ENCODE assay signal across 8 mouse cellular contexts in the genomic region with DNA sequence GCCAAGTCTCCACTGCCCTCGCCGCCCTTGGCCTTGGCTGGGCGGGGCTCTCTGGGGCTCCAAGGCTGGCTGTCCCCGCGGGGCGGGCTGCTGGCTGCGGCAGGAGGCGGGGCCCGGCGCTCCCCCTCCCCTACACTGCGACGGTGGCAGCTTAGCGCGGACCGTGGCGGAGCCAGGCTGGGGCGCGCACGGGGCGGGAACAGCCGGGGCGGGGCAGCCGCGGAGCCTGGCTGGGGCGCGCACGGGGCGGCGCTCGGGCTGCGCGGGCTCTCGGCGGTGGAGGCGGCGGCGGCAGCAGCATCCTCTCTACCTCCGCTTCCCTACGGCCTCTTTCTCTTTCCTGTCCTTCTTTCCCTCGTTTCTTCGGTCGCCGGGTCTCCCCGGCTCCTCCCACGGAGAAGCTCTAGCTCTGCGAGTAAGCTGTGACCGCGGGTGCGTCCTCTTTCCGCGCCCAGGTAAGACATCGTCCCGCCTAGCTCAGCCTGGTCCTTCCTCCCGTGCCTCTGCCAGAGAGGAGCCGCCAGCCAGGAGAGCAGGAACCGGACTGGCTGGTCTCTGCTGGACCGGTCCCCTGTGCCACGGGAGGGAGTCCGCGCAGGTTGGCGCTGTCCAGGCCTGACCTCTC. TPM values are rescaled to one million over a fixed set of nuclear protein-coding genes. Genes with fewer than 3 reads are reported as not detected.
DNase-seq lines count a peak whose midpoint lies in the region; ATAC-seq lines count a peak whose summit lies in the region.

A gene (plus strand): TSS at position 233 of the 625 bp plus-strand sequence.

- H3K4me2 ChIP-seq in hindbrain, embryonic 11.5 days (replicated peaks; ENCODE audit: low read depth, low read length), result peak within 1 kb of the TSS; percentile 52
- H3K4me2 ChIP-seq in lung, embryonic 15.5 days, result peak within 1 kb of the TSS; percentile 77

- no peaks in the 10 kb centered on the region for H3K9me3 ChIP-seq in hindbrain, embryonic 11.5 days (ENCODE audit: control insufficient read depth, low read length)
- no peaks in the 10 kb centered on the region for H3K9me3 ChIP-seq in lung, embryonic 15.5 days

- H3K9ac ChIP-seq in hindbrain, embryonic 11.5 days (ENCODE audit: low read depth, low read length), result peak within 1 kb of the TSS; percentile 60
- peak within 1 kb of the TSS; percentile 46 for H3K9ac ChIP-seq in lung, embryonic 15.5 days

- H3K4me1 ChIP-seq in hindbrain, embryonic 11.5 days (replicated peaks; ENCODE audit: control insufficient read depth, insufficient read depth, low read length), result no peaks in the 10 kb centered on the region
- H3K4me1 ChIP-seq in lung, embryonic 15.5 days, result peaks cover 11% of the 10 kb centered on the region

- peak; percentile 8 for DNase-seq in T-cell, adult 2 months (ENCODE audit: low spot score)
- peak; percentile 94 for DNase-seq in cerebellum, adult 9-11 months
- DNase-seq in frontal cortex, postnatal 14 days (ENCODE audit: low spot score in 2 of 2), result peak; percentile 67 to 77
- peak; percentile 89 for DNase-seq in hindbrain, embryonic 11.5 days (ENCODE audit: low spot score)
- DNase-seq in layer of hippocampus, postnatal 10 days (ENCODE audit: low spot score in 2 of 2), result peak; percentile 81 to 91
- peak; percentile 60 for DNase-seq in ovary, postnatal 14 days (ENCODE audit: low spot score)
- DNase-seq in thymus, postnatal 4 days, result peak; percentile 58

- under 1% methylated on average over 33 of the region's 61 CpGs for WGBS in hindbrain, embryonic 11.5 days
- under 1% methylated on average over 43 of the region's 61 CpGs for WGBS in lung, embryonic 15.5 days

- peak; percentile 96 for ATAC-seq in hindbrain, embryonic 11.5 days (ENCODE audit: low FRiP score)
- peak; percentile 99 for ATAC-seq in lung, embryonic 15.5 days (ENCODE audit: borderline replicate concordance, extremely low read depth, low FRiP score, low TSS enrichment)

- H3K27ac ChIP-seq in hindbrain, embryonic 11.5 days (ENCODE audit: low read depth, low read length), result peak within 1 kb of the TSS; percentile 73
- H3K27ac ChIP-seq in lung, embryonic 15.5 days, result peak within 1 kb of the TSS; percentile 41; the same call in 1 of the 2 replicates

- H3K27me3 ChIP-seq in hindbrain, embryonic 11.5 days (ENCODE audit: control insufficient read depth, insufficient read depth, low read length), result no peaks in the 10 kb centered on the region
- H3K27me3 ChIP-seq in lung, embryonic 15.5 days, result no peaks in the 10 kb centered on the region

- no peaks in the 10 kb centered on the region for H3K36me3 ChIP-seq in hindbrain, embryonic 11.5 days (ENCODE audit: control insufficient read depth, insufficient read depth, low read length)
- no peaks in the 10 kb centered on the region for H3K36me3 ChIP-seq in lung, embryonic 15.5 days

- H3K4me3 ChIP-seq in hindbrain, embryonic 11.5 days (ENCODE audit: low read depth, low read length), result peak within 1 kb of the TSS; percentile 54
- H3K4me3 ChIP-seq in lung, embryonic 15.5 days, result peak within 1 kb of the TSS; percentile 55

RNA-seq across cellular contexts. Expression of the gene that starts here (rescaled TPM):
- polyA plus RNA-seq in hindbrain, embryonic 11.5 days (2014; fragmentation: Nextera tagmentation; extraction: Ambion mirVana), result 198 and 228 TPM in 2 replicates
- 1,000 to 10,000 TPM; 1,107 to 1,119 TPM for total RNA-seq in layer of hippocampus, postnatal 10 days (2021)
- polyA plus RNA-seq in lung, embryonic 15.5 days (2015; fragmentation: Nextera tagmentation; extraction: Ambion mirVana), result 13.4 and 14.3 TPM in 2 replicates

Comparison
In these comparisons a context has a peak if more than half of its experiments do, and no peak if none do; other contexts are left out.
1. Peak in every context shown above with its lines: DNase-seq, ATAC-seq, H3K4me3 ChIP-seq and H3K27ac ChIP-seq.
2. RNA of the gene that starts here (polyA plus RNA-seq): 198 to 228 TPM in hindbrain, embryonic 11.5 days; 13.4 to 14.3 TPM in lung, embryonic 15.5 days; every median in the first group is over 10 times any median in the second.
3. DNase-seq: peak in every context shown above with its lines; median percentile 94 in cerebellum, adult 9-11 months; 89 in hindbrain, embryonic 11.5 days; 86 in layer of hippocampus, postnatal 10 days; 72 in frontal cortex, postnatal 14 days; 60 in ovary, postnatal 14 days; 58 in thymus, postnatal 4 days; 8 in T-cell, adult 2 months.